7 mouse cellular contexts compared by ENCODE assay signal in the genomic region with DNA sequence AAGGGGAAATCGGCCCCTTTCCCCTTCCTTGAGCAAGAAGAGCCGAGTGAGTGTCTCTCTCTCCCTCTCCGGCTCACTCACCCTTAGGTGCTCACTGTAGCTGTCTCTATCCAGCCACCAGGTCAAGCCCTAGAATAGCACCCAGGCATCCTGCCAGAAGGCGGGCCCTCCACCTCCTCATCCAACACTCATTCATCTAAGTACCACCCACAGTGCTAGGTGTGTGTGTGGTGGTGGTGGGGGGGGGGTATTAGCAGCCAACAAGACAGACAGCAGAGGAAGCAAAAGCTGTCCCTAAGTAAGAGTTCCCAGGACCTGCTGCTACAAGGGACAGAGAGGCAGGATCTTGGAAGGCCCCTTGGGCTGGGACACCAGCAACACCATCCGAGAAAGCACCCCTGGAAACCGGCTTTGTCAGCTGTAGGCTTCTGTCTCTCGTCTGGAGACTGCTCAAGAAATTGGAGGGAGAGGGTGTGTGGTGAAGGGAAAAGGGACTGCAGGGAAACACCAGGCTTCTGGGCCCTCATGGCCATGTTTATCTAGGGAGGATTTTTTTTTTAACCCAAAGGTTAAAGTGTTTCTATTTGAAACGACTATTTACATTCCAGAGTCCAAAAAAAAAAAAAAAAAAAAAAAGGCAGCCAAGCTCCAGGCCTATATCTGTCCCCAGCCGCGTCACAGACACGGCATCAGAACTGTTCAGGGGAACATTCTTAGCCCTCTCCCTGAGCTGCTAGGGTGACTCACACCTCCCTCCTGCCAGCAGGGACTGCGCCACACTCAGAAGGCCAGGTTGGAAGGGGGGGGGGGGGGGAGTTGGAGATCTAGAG. TPM values are rescaled to one million over a fixed set of nuclear protein-coding genes. Genes with fewer than 3 reads are reported as not detected.
DNase-seq lines count a peak whose midpoint lies in the region; ATAC-seq and TF ChIP-seq lines count a peak whose summit lies in the region.

No protein-coding gene starts in this region.

- no peak for TF ChIP-seq CTCF in cortical plate, adult 2 months (IDR thresholded peaks at IDR 0.05; ENCODE audit: extremely low read depth, insufficient read depth, low read length)
- no peak for TF ChIP-seq CTCF in olfactory bulb, adult 2 months (IDR thresholded peaks at IDR 0.05; ENCODE audit: insufficient read depth, low read depth, low read length)

- WGBS in heart, embryonic 16.5 days, result 15% methylated on average over 12 of the region's 12 CpGs
- 8% methylated on average over 12 of the region's 12 CpGs for WGBS in large intestine, adult 2 months
- 11% methylated on average over 12 of the region's 12 CpGs for WGBS in olfactory bulb, adult 2 months

- no peaks in the 10 kb centered on the region for H3K27me3 ChIP-seq in heart, embryonic 16.5 days (ENCODE audit: control insufficient read depth, insufficient read depth, low read length)

- H3K4me1 ChIP-seq in cortical plate, adult 2 months (ENCODE audit: control insufficient read depth, insufficient read depth, low read length), result peaks cover 41% of the 10 kb centered on the region
- H3K4me1 ChIP-seq in heart, embryonic 16.5 days (ENCODE audit: control insufficient read depth, insufficient read depth, low read length), result peaks cover 88% of the 10 kb centered on the region
- H3K4me1 ChIP-seq in olfactory bulb, adult 2 months (ENCODE audit: control insufficient read depth, insufficient read depth, low read length), result peaks cover 78% of the 10 kb centered on the region

- H3K9me3 ChIP-seq in heart, embryonic 16.5 days (replicated peaks; ENCODE audit: control insufficient read depth, low read length), result no peaks in the 10 kb centered on the region

- peak overlapping the region; percentile 85 for H3K4me2 ChIP-seq in heart, embryonic 16.5 days (ENCODE audit: low read depth, low read length)

- DNase-seq in right cerebral cortex, postnatal 10 days (ENCODE audit: low spot score in 2 of 2), result peak; percentile 59 to 62
- no peak for DNase-seq in right cerebral cortex, postnatal 14 days
- DNase-seq in large intestine, adult 2 months (ENCODE audit: low read depth, low spot score), result peak; percentile 56
- DNase-seq in thymus, postnatal 14 days, result no peak

- H3K9ac ChIP-seq in heart, embryonic 16.5 days (ENCODE audit: low read length), result peak overlapping the region; percentile 88

- H3K36me3 ChIP-seq in heart, embryonic 16.5 days (ENCODE audit: control insufficient read depth, insufficient read depth), result no peaks in the 10 kb centered on the region

- ATAC-seq in heart, embryonic 16.5 days (replicated peaks; ENCODE audit: extremely low read depth, insufficient read depth, low FRiP score), result peak; percentile 74

- peak overlapping the region; percentile 36; the same call in 1 of the 2 replicates for H3K4me3 ChIP-seq in cortical plate, adult 2 months (ENCODE audit: insufficient read depth, low read length)
- peak overlapping the region; percentile 76 for H3K4me3 ChIP-seq in heart, embryonic 16.5 days (ENCODE audit: low read length)
- peak overlapping the region; percentile 52 for H3K4me3 ChIP-seq in olfactory bulb, adult 2 months (ENCODE audit: insufficient read depth, low read depth, low read length)

- H3K27ac ChIP-seq in cortical plate, adult 2 months (ENCODE audit: insufficient read depth, low read length), result peak overlapping the region; percentile 41; the same call in 1 of the 2 replicates
- H3K27ac ChIP-seq in heart, embryonic 16.5 days (ENCODE audit: low read length), result peak overlapping the region; percentile 99
- H3K27ac ChIP-seq in olfactory bulb, adult 2 months (ENCODE audit: insufficient read depth, low read depth, low read length), result peak overlapping the region; percentile 92

- no peak for TF ChIP-seq POLR2A in cortical plate, adult 2 months (IDR thresholded peaks at IDR 0.05; ENCODE audit: extremely low read depth, insufficient read depth, low read length)
- no peak for TF ChIP-seq POLR2A in olfactory bulb, adult 2 months (IDR thresholded peaks at IDR 0.05; ENCODE audit: insufficient read depth, low read depth, low read length)

RNA-seq across cellular contexts. Expression of gene Hdac5, which starts 13.7 kb away (rescaled TPM):
- polyA plus RNA-seq in cortical plate, adult 2 months (2012; rRNA removed), result 191 and 237 TPM in 2 replicates
- polyA plus RNA-seq in heart, embryonic 16.5 days (2015; fragmentation: Nextera tagmentation; extraction: Ambion mirVana), result 86.7 and 96.4 TPM in 2 replicates
- polyA plus RNA-seq in large intestine, adult 2 months (2012; rRNA removed), result 30.3 TPM in 2 replicates
- 223 TPM in 1 of 2 replicates, not detected in the other for polyA plus RNA-seq in olfactory bulb, adult 2 months (2012; ENCODE audit: insufficient read depth, insufficient read length, low replicate concordance, missing spikeins)

RNA-seq across cellular contexts. Expression of gene G6pc3, which starts 26.9 kb away (rescaled TPM):
- 97.1 TPM in 2 replicates for polyA plus RNA-seq in cortical plate, adult 2 months (2012; rRNA removed)
- 24.4 and 25.0 TPM in 2 replicates for polyA plus RNA-seq in heart, embryonic 16.5 days (2015; fragmentation: Nextera tagmentation; extraction: Ambion mirVana)
- polyA plus RNA-seq in large intestine, adult 2 months (2012; rRNA removed), result 72.0 and 72.6 TPM in 2 replicates
- not detected in 2 replicates for polyA plus RNA-seq in olfactory bulb, adult 2 months (2012; ENCODE audit: insufficient read depth, insufficient read length, low replicate concordance, missing spikeins)

RNA-seq across cellular contexts. Expression of gene Lsm12, which starts 31.2 kb away (rescaled TPM):
- polyA plus RNA-seq in cortical plate, adult 2 months (2012; rRNA removed), result 33.2 and 34.4 TPM in 2 replicates
- 60.5 and 77.2 TPM in 2 replicates for polyA plus RNA-seq in heart, embryonic 16.5 days (2015; fragmentation: Nextera tagmentation; extraction: Ambion mirVana)
- polyA plus RNA-seq in large intestine, adult 2 months (2012; rRNA removed), result 33.9 and 45.9 TPM in 2 replicates
- not detected in 2 replicates for polyA plus RNA-seq in olfactory bulb, adult 2 months (2012; ENCODE audit: insufficient read depth, insufficient read length, low replicate concordance, missing spikeins)

RNA-seq across cellular contexts. Expression of gene BC030867, which starts 32.4 kb away (rescaled TPM):
- polyA plus RNA-seq in cortical plate, adult 2 months (2012; rRNA removed), result 1.3 and 1.4 TPM in 2 replicates
- polyA plus RNA-seq in heart, embryonic 16.5 days (2015; fragmentation: Nextera tagmentation; extraction: Ambion mirVana), result 11.8 and 12.3 TPM in 2 replicates
- polyA plus RNA-seq in large intestine, adult 2 months (2012; rRNA removed), result 7.2 and 9.3 TPM in 2 replicates
- not detected in 2 replicates for polyA plus RNA-seq in olfactory bulb, adult 2 months (2012; ENCODE audit: insufficient read depth, insufficient read length, low replicate concordance, missing spikeins)

RNA-seq across cellular contexts. Expression of gene Asb16, which starts 52.3 kb away (rescaled TPM):
- 1.9 and 2.2 TPM in 2 replicates for polyA plus RNA-seq in cortical plate, adult 2 months (2012; rRNA removed)
- 0.08 and 0.09 TPM in 2 replicates for polyA plus RNA-seq in heart, embryonic 16.5 days (2015; fragmentation: Nextera tagmentation; extraction: Ambion mirVana)
- polyA plus RNA-seq in large intestine, adult 2 months (2012; rRNA removed), result 0.47 and 0.55 TPM in 2 replicates
- polyA plus RNA-seq in olfactory bulb, adult 2 months (2012; ENCODE audit: insufficient read depth, insufficient read length, low replicate concordance, missing spikeins), result not detected in 2 replicates

Comparison
In these comparisons a context has a peak if more than half of its experiments do, and no peak if none do; other contexts are left out.
1. DNase-seq: peak in right cerebral cortex, postnatal 10 days (2 of 2) and large intestine, adult 2 months (single experiment); none in right cerebral cortex, postnatal 14 days (single experiment) and thymus, postnatal 14 days (single experiment).
2. H3K27ac ChIP-seq: peak in every context shown above with its lines; median percentile 99 in heart, embryonic 16.5 days; 92 in olfactory bulb, adult 2 months; 41 in cortical plate, adult 2 months.
3. RNA of gene G6pc3, which starts 26.9 kb away (polyA plus RNA-seq): 97.1 TPM in cortical plate, adult 2 months, 72.0 to 72.6 TPM in large intestine, adult 2 months and 24.4 to 25.0 TPM in heart, embryonic 16.5 days; not detected in olfactory bulb, adult 2 months; every median in the first group is over 10 times any median in the second.
4. Peak in every context shown above with its lines, with median percentiles within 50 percentile points of each other: H3K4me3 ChIP-seq.